Mouse (Mus musculus): ENCODE data around the gene S100a6.

The S100a6 gene

DNA sequence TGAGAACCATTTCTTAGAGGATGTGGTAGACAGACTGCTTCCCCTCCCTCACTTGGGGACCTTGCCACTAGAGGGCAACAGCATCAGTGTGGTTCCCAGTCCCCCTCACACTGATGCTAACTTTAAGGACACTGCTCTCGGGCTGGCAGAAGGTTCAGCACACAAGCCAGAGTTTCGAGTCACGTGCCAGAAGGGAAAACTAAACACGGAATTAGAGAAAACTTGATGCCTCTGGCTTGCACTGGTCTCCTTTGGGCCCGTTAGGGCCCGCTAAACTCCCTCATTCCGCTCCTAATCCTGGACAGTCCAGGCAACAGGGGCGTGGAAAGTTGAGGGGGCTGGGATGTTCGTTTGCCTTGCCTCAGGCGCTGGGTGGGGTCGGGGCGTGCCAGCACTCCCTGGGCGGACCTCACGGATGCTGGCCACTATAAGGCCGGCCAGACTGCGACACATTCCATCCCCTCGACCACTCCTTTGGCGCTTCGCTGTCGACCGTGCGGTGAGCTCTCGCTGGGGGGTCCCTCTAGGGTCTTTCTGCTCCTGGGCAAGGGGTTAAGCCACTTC is at the start of gene S100a6:
TSS of gene S100a6 (plus strand) at position 155 of the 564 bp plus-strand sequence.
- DNase-seq (ENCODE audit: low read depth) = peak; percentile 87

DNA sequence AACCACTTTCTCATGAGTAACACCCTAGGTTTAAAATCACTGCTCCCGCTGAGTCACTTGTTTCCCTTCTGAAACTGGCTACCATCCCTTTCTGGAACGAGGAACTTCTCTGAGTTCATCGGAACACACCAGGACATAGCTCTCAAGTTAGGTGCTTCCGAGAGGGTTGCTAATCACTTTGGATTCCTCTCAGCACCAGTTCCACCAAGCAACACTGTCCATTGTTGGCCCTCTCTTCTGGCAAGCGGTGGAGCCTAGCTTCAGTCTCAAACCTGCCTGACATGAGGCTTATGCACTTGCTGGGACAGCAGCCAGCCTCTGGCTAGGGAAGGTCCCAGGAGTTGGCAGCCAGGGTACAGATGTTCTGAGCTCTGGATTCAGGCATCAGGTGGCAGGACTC is 38.0 kb upstream of the S100a6 start:
- DNase-seq (ENCODE audit: low read depth) = no peak

DNA sequence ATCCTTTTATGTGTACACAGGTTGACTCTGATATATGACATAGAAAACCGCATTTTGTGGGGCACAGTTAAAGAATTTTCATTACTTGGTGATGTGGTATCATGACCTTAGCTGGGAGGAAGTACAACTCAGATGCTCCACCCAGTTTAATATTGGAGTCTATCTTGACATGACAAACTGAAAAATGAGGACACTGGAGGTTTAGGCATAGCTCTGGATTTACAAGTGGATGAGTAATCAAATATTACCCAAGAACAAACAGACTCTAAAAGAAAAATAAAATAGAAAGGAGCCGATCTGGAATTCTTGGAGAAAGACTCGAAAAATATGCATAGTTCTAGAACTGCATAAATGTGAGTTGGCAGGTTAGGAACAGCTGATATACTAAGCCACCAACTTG is 37.4 kb upstream of the S100a6 start:
- DNase-seq (ENCODE audit: low read depth) = no peak

DNA sequence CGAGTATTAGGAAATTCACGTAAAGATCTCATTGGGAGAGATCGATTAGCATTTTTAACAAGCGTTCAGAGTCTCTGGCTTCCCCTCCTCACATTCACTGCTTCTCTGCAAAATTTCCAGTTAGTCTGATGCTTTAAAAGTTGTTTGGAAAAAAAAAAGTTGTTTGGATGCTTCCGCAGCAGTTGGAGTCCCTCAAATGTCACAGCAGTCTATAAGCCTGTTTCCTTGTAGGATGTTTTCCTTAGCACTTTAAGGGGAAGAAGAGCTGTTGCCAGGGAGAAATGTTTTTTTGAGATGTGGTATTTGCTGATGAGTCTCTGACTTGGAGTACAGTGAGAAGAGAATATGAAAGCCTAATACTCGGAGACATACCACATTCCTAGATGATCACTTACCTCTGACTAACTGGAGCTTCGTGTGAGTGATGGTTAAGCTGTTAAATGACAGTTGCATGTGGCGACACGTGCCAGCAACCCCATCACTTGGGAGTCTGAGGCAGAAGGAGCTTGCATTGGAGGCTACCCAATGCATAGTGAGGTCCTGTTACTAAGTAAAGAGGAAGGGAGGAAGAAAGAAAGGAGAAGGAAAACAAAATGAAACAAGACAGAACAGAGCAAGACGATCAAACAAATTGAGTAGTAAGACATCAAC is 36.2 kb upstream of the S100a6 start:
- DNase-seq (ENCODE audit: low read depth) = no peak

DNA sequence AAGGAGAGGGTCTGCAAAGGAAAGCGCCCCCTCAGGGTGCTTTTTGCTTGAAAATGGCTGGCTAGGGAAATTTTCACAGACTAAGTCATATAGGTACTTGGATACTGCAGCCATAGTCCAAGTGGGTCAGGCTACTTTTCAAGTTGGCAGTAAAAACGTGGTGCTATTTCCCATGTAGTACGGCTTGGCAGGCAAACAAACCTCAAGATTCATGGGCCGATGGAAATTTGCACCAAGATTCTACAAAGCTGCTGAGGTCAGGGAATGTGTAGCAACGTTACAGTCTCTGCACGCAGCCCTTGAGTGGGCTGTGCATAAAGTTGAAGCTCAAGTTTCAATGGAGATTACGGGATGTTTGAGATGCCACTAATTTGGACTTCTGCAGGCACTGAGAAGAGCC is 33.2 kb upstream of the S100a6 start:
- DNase-seq (ENCODE audit: low read depth) = no peak

DNA sequence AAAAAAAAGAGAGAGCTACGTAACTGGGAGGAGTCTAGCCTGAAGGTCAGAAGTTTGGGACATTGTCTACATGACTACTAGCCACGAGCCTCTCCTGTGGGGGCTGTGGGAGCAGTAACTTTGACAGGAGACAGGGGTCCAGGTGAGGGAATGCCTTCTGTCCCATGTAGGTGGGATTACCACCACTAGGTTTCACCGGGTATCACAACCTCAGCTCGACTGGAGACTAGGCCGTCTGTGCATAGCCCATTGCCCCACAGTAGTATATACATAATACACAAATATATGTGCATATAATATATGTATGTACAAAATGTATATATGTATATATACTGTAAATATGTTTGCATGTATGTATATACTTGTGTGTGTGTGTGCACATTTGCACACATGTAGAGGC is 31.5 kb upstream of the S100a6 start:
- DNase-seq (ENCODE audit: low read depth) = no peak

DNA sequence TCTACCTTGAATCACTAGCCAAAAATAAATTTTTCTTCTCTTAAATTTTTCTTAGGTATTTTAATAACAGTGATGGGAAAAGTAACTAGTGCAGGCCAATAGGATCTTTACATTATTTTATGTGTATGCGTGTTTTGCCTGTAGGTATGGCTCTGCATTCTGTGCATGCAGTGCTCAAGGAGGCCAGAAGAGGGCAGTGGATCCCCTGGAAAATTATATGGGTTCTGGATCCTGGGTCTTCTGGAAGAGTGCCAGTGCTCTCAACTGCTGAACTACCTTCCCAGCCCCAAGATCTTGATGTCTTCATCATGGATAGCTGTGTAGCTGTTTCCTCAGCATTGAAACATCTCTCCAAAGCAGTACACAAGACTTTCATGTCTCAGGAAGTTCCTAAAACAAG is 30.5 kb upstream of the S100a6 start:
- no peak for DNase-seq (ENCODE audit: low read depth)

DNA sequence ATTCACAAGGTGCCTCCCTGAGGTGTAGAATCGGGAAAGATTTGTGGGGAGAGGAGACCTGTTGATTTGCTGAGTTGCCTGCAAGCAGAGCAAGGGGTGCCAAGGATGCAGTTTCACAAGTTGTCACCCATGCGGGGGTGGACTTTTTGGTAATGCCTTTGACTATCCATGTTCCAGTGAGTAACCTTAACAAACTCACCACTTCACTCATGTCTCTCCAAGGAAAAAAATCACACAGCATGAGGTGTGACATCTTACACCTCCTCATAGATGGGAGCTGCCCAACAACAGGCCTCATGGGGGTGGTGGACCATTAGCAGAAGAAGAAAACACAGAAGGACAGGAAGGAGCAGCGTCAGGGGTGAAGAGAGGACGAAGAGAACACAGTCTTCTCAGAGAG is 30.1 kb upstream of the S100a6 start:
- DNase-seq (ENCODE audit: low read depth) = no peak

DNA sequence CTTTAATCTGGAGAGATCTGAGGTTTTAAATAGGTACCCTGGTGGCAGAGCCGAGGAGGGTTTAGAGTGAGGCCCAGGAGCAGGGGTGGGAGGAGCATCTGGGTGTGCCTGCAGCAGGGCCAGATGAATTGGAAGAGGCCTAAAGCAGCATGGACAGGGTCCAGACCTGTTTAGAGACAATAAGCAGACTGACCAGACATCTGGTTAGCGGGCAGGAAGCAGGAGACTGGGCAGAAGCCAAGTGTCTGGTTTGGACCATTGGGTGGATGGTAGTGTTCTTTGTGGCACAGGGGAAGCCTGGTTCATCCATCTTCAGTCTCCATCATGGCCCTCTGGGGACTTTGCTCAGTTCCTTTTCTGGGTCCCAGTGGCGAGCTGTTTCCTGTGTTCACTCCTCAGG is 28.8 kb upstream of the S100a6 start:
- DNase-seq (ENCODE audit: low read depth) = no peak

DNA sequence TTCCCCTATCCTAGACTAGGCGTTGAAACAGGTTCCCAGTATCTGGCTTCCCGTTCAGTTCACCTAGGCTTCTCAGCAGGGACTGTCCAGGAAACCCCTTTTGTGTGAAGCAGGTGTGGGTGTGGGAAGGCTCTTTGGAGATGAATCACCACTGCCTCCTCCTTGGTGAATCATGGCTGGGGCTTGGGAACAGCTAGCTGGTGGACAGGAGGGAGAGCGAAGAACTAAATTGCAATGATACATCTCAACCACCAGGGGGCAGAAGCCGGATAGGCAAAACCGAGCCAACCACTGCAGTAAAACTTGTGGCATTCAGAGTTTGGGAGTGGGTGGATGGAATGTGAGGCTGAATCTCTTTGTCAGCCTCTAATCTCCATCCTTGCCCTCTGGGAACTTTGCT is 27.1 kb upstream of the S100a6 start:
- peak; percentile 82 for DNase-seq (ENCODE audit: low read depth)

DNA sequence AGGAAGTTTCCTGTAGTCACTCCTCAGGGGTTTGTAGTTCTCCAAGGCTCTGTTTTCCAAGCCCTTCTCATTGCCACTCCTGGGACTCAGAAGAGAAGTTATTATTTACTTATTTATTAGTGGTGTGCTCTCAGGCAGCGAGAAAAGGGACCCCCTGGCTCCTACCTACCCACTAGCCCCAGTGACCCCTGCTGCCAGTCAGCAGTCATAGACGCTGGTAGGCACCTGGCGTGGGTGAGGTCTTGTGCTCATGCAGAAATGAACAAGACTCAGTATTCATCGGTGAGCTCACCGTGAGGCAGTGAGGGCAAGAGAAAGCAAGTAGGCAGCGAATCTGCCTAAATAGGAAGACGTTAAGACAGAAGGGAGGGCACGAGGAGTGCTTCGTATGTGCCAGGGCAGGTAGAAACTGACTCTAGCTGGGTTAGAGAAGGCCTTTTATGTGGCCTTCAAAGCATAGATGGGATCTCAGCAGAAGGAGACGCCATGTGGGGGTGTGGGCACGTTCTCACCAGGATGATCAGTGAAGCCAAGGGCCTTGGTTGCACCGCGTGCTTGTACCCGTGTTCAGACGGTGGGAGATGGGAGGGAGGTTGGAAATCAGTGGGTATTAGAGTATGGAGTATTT is 26.6 kb upstream of the S100a6 start:
- DNase-seq (ENCODE audit: low read depth) = peak; percentile 64

DNA sequence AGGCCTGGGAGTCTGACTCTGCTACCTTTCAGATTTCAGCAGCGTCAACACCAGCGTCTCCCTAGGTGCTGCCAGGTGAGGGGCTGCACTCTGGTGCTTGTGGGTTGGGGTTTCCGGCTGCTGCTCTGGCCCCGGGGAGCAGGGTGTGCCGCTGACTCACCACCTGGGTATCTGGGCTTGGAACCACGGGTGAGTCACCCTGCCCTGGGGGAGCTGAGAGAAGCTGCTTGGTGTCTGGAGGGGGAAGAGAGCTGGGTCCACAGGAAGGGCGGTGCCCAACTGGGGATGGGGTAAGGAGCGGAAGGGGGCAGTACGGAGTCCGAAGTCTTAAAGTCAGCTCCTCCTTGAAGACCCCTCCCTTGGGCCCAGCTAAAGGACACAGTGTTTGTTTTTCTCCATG is 25.8 kb upstream of the S100a6 start:
- DNase-seq (ENCODE audit: low read depth) = peak; percentile 84

DNA sequence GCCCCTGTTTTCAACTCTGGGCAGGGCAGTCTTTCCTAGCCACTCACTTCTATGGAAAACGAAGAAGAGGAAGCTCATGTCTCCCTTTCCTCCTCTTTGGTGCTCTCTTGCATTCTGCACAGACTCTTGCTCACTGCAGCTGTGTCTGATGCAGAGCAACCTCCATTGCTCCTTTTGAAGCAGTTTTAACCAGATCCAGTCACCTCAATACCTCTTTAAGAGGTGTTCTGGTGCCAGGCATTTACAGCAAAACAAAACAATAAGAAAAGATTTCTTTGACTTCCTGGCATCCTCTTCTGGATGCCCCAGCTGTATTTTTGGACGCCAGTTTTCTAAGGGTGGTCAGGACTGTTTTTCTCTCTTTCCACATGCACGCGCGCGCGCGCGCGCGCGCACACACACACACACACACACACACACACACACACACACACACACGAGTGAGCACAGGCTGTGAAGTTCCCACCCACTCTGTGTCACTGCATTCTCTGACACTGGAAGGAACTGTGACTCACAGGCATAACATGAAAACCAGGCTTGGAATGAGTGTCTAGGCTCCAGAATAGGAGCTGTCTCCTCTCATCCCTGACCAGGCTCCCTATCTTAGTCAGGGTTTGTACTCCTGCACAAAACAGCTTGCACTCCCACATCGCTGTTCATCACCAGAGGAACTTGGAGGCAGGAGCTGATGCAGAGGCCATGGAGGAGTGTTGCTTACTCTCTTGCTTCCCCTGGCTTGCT is 25.2 kb upstream of the S100a6 start:
- DNase-seq (ENCODE audit: low read depth) = peak; percentile 64

DNA sequence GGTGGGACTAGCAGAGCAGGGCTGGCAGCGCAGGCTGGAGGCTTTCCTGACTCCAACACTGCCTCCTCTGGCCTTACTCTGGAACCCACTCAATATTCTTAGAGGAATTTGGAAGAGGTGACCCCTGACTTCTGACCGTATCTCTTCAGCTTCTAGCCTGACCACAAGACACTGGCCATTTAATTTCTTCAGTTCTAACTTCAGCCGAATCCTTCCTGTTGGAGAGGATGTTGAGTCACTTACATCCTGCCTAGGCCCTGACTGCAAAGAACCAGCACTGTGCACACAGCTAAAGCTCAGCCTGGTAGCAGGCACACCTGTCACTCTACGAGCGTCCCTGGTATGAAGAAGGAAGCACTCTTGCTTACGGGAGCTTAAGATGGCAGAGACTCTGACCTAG is 23.3 kb upstream of the S100a6 start:
- DNase-seq (ENCODE audit: low read depth) = peak; percentile 70

DNA sequence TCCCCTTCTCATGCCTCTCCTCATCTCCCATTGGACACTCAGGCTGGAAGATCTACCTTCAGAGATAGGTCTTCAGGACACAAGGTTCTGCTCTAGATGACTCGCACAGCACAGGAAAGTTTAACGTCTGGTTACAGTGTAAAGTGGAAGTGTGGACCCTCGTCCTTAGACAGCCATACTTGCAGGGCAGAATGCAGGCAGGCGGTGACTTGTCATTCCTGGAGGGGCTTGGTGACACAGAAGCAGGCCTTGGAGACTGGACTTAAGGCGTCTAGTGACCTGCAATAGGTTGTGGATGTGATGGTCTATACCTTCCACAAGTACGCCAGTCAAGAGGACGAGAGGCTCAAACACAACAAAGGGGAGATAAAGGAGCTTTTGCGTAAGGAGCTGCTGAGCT is 22.7 kb upstream of the S100a6 start, which contains the start of gene S100a2:
TSS of gene S100a2 (plus strand) at position 301 of the 400 bp plus-strand sequence.
- DNase-seq (ENCODE audit: low read depth) = peak; percentile 31

DNA sequence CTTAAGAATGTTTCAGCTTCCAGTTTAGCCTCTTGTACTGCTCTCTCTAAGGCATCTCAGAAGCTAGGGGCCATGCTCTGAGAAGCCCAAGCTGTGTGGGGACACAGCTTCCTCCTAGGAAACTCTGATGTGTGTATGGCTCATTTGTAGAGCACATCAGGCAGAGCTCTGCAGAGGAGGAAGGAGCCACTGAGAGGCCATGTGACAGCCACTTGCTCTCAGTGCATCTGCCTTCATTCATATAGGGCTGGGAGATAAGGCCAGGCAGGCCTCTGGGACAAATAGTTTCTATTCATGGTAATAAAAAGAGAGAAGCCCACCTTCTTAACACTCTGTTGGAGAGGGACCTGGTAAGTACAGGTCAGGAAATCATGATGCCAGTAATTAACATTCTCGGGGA is 18.2 kb upstream of the S100a6 start:
- no peak for DNase-seq (ENCODE audit: low read depth)

DNA sequence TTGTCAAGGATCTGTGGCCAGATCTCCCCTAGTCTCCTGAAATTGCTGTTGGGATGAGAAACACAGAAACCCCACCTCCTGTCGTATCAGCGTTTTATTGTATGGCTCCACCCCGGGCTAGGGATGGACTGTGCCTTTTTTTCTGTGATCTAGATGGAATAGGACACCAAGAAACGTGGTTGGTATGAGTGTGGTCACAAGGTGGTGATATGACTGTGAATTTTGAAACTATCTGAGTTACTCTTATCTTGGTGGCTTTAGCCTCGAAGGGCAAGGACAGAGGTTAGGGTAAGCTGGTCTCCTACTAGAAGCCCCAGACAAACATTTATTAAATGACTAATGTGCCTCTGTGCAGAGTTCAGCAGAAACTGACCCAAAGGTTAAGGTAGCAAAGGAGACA is 17.1 kb upstream of the S100a6 start:
- no peak for DNase-seq (ENCODE audit: low read depth)

DNA sequence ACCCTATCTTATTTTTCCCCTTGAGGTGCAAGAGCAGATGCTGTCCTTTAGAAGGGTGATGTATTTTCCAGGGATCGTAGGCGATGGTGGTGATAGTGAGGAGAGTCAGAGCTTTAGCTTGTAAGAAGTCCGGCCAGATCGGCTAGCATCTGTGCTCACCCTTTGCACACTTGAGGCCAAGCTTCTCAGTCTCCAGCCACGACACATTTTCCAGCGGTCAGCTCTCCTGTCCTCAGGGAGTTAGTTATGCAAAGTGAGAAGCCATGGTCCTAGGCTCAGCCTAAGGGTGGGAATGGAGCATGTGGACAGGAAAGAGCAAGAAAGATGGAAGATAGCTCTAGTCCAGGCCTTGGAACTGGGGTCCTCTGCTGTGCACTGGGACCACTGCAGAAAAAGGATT is 15.9 kb upstream of the S100a6 start:
- DNase-seq (ENCODE audit: low read depth) = no peak

DNA sequence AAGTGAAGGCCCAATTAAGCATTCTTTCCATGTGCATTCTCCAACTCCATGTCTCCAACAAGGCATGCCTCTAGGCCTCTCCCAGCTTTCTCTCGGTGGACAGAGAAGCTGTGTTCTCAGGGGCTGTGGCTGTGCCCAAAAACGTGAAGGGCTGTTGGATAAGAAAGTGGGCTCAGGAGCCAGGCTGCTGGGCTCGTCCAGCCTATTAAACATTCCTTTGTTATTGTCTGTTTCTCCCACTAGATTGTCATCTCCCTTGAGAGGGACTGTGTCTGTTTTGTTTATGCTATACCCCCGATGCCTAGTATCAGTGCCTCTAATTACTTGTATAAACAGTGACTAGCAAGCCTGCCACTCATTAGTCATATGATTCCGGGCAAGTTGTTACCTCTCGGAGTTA is 14.9 kb upstream of the S100a6 start:
- DNase-seq (ENCODE audit: low read depth) = no peak

DNA sequence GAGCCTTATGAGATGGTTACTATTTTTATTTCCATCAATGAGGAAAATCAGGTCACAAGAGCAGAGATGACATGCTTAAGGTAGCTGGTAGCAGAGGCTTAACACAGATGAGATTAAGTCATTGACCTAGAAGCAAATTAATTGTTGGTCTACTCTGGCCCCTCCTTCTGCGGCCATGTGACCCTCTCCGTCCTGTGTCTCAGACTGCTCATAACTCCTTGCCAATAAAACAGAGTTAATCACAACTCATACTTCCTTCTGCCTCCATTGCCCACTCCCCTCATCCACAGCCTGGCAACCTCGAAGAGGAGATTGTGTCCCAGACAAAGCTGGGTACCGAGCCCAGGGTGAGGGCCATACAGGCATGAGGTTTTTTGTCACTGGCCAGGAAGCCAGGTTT is 14.5 kb upstream of the S100a6 start:
- DNase-seq (ENCODE audit: low read depth) = no peak

DNA sequence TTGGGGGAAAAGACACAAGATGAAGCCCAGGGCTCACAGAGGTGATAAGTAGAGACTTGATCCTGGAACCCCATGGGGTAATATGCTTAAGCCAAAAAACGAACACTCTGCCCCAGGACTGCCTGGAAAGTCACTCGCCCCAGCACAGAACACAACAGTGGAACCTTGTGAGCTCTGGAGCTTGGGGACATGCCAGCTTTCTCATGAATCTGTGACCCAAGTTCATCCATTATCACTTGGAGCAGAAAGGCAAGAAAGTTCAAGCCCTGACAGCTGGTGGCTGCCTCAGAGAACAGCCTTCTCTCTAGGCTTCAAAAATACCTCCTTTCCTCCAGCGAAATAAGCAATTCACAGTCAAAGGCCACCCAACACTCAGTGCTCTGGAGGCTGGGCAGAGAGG is 13.3 kb upstream of the S100a6 start:
- no peak for DNase-seq (ENCODE audit: low read depth)

DNA sequence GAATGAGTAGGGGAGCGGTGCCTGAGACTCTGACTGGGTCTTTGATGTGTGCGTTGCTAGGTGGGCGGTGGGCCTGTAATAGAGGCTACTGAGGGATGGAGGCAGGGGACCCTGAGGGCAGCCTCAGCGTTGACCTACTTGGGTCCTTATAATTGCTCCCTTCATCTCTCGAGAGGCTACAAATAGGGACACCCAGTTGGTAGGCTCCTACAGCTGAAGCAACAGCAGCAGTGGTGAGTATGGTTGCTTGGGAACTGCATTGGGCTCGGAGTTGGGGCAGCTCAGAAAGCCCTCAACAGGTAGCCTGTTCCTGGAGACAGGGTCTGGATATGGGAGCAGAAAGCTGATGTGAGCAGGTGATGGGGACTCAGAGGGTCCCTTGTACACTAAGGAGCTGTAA is 12.6 kb upstream of the S100a6 start:
- DNase-seq (ENCODE audit: low read depth) = no peak

Data from naive thymus-derived CD4-positive, alpha-beta T cell, adult 2 months (primary cell).